Mouse (Mus musculus) heart, embryonic 16.5 days (tissue): Measurements from ENCODE around the gene Il31ra. TPM values are rescaled to one million over a fixed set of nuclear protein-coding genes. Genes with fewer than 3 reads are reported as not detected.

Experiments
- ATAC-seq: fragments of 200-750 bp; cut with Nextera tagmentation; replicated peaks from 2 replicates; pipeline ENCODE4 v1.8.0; 2017; ENCODE audit warnings: moderate number of reproducible peaks; ENCODE audit not compliant: insufficient read depth, low FRiP score; ENCODE audit errors: extremely low read depth
- H3K27ac ChIP-seq: fragments of 300-500 bp; sonication (generic); 2 replicates; pipeline ENCODE4 v1.5.1; 2014; ENCODE audit warnings: mild to moderate bottlenecking, low read length, control low read depth, moderate library complexity
- H3K27me3 ChIP-seq: fragments of 300-500 bp; sonication (generic); 2 replicates; pipeline ENCODE4 v1.6.1; 2014; ENCODE audit warnings: low read length, mixed read lengths; ENCODE audit not compliant: control insufficient read depth, insufficient read depth
- H3K36me3 ChIP-seq: fragments of 300-500 bp; sonication (generic); 2 replicates; pipeline ENCODE4 v1.6.1; 2014; ENCODE audit not compliant: control insufficient read depth, insufficient read depth
- H3K4me1 ChIP-seq: fragments of 300-500 bp; sonication (generic); 2 replicates; pipeline ENCODE4 v1.6.1; 2014; ENCODE audit warnings: low read length, mixed read lengths; ENCODE audit not compliant: control insufficient read depth, insufficient read depth
- H3K4me2 ChIP-seq: fragments of 300-500 bp; sonication (generic); 2 replicates; pipeline ENCODE4 v1.6.1; 2014; ENCODE audit warnings: low read depth, mild to moderate bottlenecking, control low read depth, low read length
- H3K4me3 ChIP-seq: fragments of 300-500 bp; sonication (generic); 2 replicates; pipeline ENCODE4 v1.5.1; 2014; ENCODE audit warnings: mild to moderate bottlenecking, control low read depth, low read length
- H3K9ac ChIP-seq: fragments of 300-500 bp; sonication (generic); 2 replicates; pipeline ENCODE4 v1.6.1; 2014; ENCODE audit warnings: low read length, control low read depth
- H3K9me3 ChIP-seq: fragments of 300-500 bp; sonication (generic); replicated peaks from 2 replicates; pipeline ENCODE4 v1.6.1; 2016; ENCODE audit warnings: low read length; ENCODE audit not compliant: control insufficient read depth
- WGBS: fragments of 180-500 bp; shearing (Covaris S2); extraction: QIAGEN DNeasy Blood & Tissue Kit; methylation state at CpG from one replicate; pipeline ENCODE4 v1.1.7; 2014; 5-methylcytosine and 5-hydroxymethylcytosine counted together
- polyA plus RNA-seq: library from polyadenylated mRNA; unstranded; fragments of >200 nt; fragmentation: Nextera tagmentation; extraction: Ambion mirVana; gene quantifications from 2 replicates; pipeline ENCODE4 v1.2.1, GENCODE M21; 2015

Gene Il31ra
- polyA plus RNA-seq, 1 experiment from 2014 or later: 0.17 TPM

DNA sequence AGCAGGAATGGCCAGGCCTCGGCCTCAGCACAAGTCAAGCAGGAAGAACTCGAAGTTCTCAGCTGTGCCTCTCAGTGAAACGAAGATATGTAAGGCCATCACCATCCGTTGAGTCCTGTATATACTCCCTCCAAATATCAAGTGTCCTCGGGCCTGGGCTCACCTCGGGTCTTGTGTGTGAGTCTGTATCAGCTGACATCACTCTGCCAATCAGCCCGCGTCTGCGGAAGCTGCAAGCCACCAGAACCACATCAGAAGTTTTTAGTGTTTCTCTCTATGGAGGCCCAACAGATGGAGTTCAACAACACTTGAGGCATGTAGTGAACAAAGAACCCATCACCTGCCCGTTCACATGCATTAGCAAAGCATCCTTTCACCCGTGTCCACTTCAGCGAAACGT is 86.5 kb downstream of the Il31ra start:
- 69% methylated on average over 13 of the region's 13 CpGs for WGBS
- peaks cover 42% of the 10 kb centered on the region for H3K36me3 ChIP-seq

DNA sequence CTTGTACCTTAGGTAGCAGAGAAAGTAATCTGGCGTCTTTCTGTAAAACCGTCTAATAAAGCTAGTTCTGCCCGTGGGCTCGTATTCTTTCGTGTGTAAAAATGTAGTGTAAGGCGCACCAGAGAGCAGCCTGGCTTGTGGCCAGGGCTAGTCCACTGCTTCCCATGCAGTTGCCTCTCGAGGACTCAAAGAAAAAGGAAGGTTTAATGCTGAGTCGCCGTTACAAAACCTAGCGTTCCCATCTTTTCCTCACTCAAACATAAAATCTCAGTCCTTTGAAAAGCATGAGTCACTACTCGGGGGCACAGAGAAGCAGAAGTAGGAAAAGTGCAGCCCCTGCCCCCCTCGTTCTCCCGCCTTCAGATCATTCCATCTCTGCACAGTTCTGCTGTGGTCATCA is 87.4 kb downstream of the Il31ra start:
- Histone ChIP-seq H3K27ac (no peak overlapping the region), H3K36me3 (peaks cover 46% of the 10 kb centered on the region), H3K4me1 (peaks cover 9% of the 10 kb centered on the region; the same call in 1 of the 2 replicates), H3K4me3 (no peak overlapping the region), H3K27me3 (no peaks in the 10 kb centered on the region), H3K9ac (no peak overlapping the region), H3K9me3 (no peaks in the 10 kb centered on the region), H3K4me2 (no peak overlapping the region)
- ATAC-seq: no peak
- WGBS: 82% methylated on average over 13 of the region's 13 CpGs

More for the DNA sequence above, 86.5 kb downstream of the Il31ra start:
- no peak overlapping the region for H3K27ac ChIP-seq
- peaks cover 9% of the 10 kb centered on the region; the same call in 1 of the 2 replicates for H3K4me1 ChIP-seq
- H3K4me3 ChIP-seq: no peak overlapping the region
- H3K4me2 ChIP-seq: no peak overlapping the region
- H3K27me3 ChIP-seq: no peaks in the 10 kb centered on the region
- H3K9ac ChIP-seq: no peak overlapping the region
- no peak for ATAC-seq
- H3K9me3 ChIP-seq: no peaks in the 10 kb centered on the region

DNA sequence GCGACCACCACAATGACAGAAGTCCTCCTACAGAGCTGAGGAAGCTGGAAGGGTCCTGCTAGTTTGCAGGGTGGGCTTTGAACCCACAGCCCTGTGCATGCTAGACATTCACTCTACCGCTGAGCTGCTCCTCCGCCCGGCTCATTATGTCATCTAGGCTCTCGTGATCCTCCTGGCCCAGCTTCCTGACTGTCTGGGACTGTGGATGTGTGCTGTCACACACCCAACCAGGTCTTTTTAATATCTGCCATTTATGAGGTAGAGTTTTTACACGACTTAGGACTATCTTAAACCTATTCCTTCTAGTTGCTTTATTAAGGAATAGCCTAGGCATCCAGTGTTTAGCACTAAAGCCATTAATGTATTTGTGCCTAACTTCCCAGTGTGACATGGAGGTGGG is 88.7 kb downstream of the Il31ra start:
- H3K27ac ChIP-seq: no peak overlapping the region
- no peaks in the 10 kb centered on the region for H3K9me3 ChIP-seq
- H3K4me1 ChIP-seq: no peaks in the 10 kb centered on the region
- no peaks in the 10 kb centered on the region for H3K27me3 ChIP-seq
- H3K4me2 ChIP-seq: no peak overlapping the region
- WGBS: 89% methylated on average over 6 of the region's 6 CpGs
- H3K36me3 ChIP-seq: peaks cover 58% of the 10 kb centered on the region
- no peak for ATAC-seq
- H3K4me3 ChIP-seq: no peak overlapping the region
- no peak overlapping the region for H3K9ac ChIP-seq

DNA sequence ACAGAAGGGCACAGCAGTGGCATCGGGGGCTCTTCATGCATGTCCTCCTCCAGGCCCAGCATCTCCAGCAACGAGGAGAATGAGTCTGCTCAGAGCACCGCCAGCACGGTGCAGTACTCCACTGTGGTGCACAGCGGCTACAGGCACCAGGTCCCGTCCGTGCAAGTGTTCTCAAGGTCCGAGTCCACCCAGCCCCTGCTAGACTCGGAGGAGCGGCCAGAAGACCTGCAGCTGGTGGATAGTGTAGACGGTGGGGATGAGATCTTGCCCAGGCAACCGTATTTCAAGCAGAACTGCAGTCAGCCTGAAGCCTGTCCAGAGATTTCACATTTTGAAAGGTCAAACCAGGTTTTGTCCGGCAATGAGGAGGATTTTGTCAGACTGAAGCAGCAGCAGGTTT is 90.3 kb downstream of the Il31ra start:
- ATAC-seq: no peak
- Histone ChIP-seq H3K36me3 (peaks cover 72% of the 10 kb centered on the region), H3K4me1 (no peaks in the 10 kb centered on the region), H3K27me3 (no peaks in the 10 kb centered on the region), H3K4me2 (no peak overlapping the region), H3K9me3 (no peaks in the 10 kb centered on the region), H3K27ac (no peak overlapping the region), H3K4me3 (no peak overlapping the region), H3K9ac (no peak overlapping the region)
- 92% methylated on average over 13 of the region's 13 CpGs for WGBS

DNA sequence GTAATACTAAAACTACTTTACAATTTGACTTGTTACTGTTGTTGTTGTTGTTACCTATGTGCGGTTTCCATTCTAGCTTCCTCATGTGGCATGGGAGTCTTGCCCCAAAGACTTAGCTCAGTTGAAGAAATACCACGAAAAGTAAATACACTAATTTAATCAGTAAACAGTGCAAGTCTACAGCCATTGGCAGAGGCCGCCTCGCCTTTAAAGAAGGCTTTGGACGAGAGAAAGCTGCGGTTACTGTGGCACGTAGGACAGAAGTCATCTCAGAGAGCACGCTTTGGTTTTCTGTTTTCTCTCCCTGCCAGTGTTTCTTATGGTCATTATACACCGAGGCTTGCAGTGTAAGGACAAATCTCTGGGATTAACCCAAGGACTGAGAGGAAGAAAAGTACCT is 93.7 kb downstream of the Il31ra start:
- H3K9me3 ChIP-seq: no peaks in the 10 kb centered on the region
- no peak overlapping the region for H3K4me3 ChIP-seq
- H3K27ac ChIP-seq: no peak overlapping the region
- WGBS: 90% methylated on average over 9 of the region's 9 CpGs
- no peak overlapping the region for H3K4me2 ChIP-seq
- H3K27me3 ChIP-seq: no peaks in the 10 kb centered on the region
- peaks cover 71% of the 10 kb centered on the region for H3K36me3 ChIP-seq
- no peak overlapping the region for H3K9ac ChIP-seq
- ATAC-seq: no peak
- no peaks in the 10 kb centered on the region for H3K4me1 ChIP-seq

DNA sequence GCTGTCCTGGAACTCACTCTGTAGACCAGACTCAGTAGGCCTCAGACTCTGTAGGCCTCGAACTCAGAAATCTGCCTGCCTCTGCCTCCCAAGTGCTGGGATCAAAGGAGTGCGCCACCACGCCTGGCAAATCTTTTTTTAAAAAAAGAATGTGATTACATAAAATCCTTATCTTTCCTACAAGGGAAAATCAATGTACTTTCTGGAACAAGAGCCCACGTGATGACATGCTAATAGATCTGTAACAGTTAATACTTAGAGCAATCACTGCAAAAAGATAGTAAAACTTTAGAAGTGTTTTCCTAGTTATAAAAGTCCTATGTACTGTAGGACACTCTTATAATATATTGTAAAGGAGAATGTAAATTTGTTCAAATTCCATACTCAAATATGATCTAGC is 94.1 kb downstream of the Il31ra start:
- 88% methylated on average over 4 of the region's 4 CpGs for WGBS
- Histone ChIP-seq H3K27me3 (no peaks in the 10 kb centered on the region), H3K9ac (no peak overlapping the region), H3K9me3 (no peaks in the 10 kb centered on the region), H3K36me3 (peaks cover 72% of the 10 kb centered on the region), H3K4me3 (no peak overlapping the region), H3K4me1 (no peaks in the 10 kb centered on the region), H3K27ac (no peak overlapping the region), H3K4me2 (no peak overlapping the region)
- ATAC-seq: no peak

DNA sequence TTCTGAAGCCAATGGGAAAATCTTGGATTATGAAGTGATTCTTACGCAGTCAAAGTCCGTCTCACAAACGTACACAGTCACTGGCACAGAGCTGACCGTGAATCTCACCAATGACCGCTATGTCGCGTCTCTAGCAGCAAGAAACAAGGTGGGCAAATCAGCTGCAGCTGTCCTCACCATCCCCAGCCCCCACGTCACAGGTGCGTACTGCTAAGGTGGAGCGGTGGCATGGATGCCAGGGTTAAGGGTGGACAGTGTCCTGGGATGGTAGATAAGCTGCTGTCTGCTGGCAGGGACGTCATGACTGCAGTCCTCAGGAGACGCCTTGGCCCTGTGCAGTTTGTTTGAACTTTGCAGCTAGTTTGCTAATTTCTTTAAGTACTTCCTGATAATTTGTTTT is 99.6 kb downstream of the Il31ra start:
- H3K36me3 ChIP-seq: peaks cover 54% of the 10 kb centered on the region

DNA sequence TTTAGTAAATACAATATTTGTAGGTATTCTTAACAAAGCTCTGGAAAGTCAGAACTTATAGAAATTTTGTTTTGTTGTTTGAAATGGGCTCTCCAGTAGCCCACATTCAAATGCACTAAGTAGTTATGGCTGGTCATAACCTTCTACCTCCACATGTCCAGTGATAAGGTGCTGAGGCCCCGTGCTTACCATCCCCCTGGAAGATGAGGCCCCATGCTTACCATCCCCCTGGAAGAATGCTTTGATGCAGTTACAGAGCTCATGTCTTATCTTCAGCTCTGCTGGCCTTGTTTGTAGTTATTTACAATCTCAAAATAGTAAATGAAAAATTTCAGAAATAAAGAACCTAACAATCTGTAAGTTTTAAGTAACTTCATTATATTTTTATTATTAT is 101.9 kb downstream of the Il31ra start:
- H3K36me3 ChIP-seq: peaks cover 44% of the 10 kb centered on the region
- no peak overlapping the region for H3K4me3 ChIP-seq
- no peaks in the 10 kb centered on the region for H3K9me3 ChIP-seq
- no peak overlapping the region for H3K4me2 ChIP-seq
- H3K4me1 ChIP-seq: no peaks in the 10 kb centered on the region
- no peaks in the 10 kb centered on the region for H3K27me3 ChIP-seq
- H3K9ac ChIP-seq: no peak overlapping the region
- no peak for ATAC-seq
- no peak overlapping the region for H3K27ac ChIP-seq
- 49% methylated on average over 1 of the region's 1 CpGs for WGBS

More for the DNA sequence above, 99.6 kb downstream of the Il31ra start:
- no peaks in the 10 kb centered on the region for H3K27me3 ChIP-seq
- no peaks in the 10 kb centered on the region for H3K4me1 ChIP-seq
- no peak overlapping the region for H3K27ac ChIP-seq
- WGBS: 89% methylated on average over 12 of the region's 12 CpGs
- ATAC-seq: no peak
- no peak overlapping the region for H3K4me3 ChIP-seq
- no peaks in the 10 kb centered on the region for H3K9me3 ChIP-seq
- H3K9ac ChIP-seq: no peak overlapping the region
- H3K4me2 ChIP-seq: no peak overlapping the region

DNA sequence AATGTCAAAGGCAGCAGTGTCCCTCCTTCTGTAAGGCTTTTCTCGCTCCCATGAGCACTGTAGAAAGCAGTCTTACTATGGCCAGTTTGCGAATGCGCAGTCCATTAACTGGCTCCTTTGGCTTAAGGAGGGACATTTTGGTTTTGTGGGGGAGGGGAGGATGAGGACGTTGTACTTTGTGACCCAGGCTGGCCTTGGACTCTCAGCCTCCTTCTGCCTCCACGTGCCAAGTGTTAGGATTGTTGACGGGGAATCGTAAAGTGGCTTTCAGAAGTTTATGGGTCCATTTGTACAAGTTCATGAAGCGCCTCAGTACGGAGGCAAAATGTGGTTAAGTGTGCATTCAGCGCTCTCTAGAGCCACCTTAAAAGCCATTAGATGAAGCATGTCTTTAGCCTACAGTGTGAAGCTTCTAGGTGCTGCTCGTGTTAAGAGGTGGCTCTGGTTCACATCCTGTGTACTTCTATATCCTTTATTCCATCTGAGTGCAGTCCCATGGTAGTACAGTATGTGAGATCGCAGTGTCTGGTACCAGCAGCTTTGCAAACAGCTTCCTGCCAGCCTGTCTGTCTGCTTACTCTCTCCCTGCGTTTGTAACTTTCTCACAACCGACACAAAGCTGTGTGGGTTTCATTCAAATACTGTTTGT is 102.4 kb downstream of the Il31ra start:
- no peak for ATAC-seq
- Histone ChIP-seq H3K4me2 (no peak overlapping the region), H3K36me3 (peaks cover 45% of the 10 kb centered on the region), H3K4me1 (no peaks in the 10 kb centered on the region), H3K4me3 (no peak overlapping the region), H3K27me3 (no peaks in the 10 kb centered on the region), H3K9me3 (no peaks in the 10 kb centered on the region), H3K9ac (no peak overlapping the region), H3K27ac (no peak overlapping the region)
- WGBS: 85% methylated on average over 14 of the region's 14 CpGs
